ENCODE assay signal across 20 mouse cellular contexts in genomic region chr3:107230527-107230926, GRCm38 (mm10). TPM values are rescaled to one million over a fixed set of nuclear protein-coding genes. Genes with fewer than 3 reads are reported as not detected.
DNase-seq lines count a peak whose midpoint lies in the region; ATAC-seq lines count a peak whose summit lies in the region.
"Had no signal": no experiment of that assay in that cellular context is flagged by ENCODE, and none has a peak within 500 bp of the region (broad histone marks: within the 10 kb centered on the region; RNA-seq: fewer than 3 reads in every experiment).

TSS of gene A630076J17Rik (plus strand) at chr3:107230614.

- H3K9ac ChIP-seq in heart, embryonic 13.5 days, result no peak within 1 kb of the TSS
- 0 out of 2 replicates have a peak within 1 kb of the TSS, but pooled peaks have one; percentile 13 for H3K9ac ChIP-seq in limb, embryonic 13.5 days
- H3K9ac ChIP-seq in intestine, embryonic 14.5 days (ENCODE audit: low read length), result no peak within 1 kb of the TSS
- no peak within 1 kb of the TSS for H3K9ac ChIP-seq in stomach, embryonic 14.5 days (replicated peaks; ENCODE audit: low read depth, low read length)
- H3K9ac ChIP-seq: embryonic facial prominence, embryonic 15.5 days; forebrain, postnatal 0 days; hindbrain, embryonic 12.5 days; lung, embryonic 14.5 days; neural tube, embryonic 12.5 days had no signal

- no peak within 1 kb of the TSS for H3K4me3 ChIP-seq in heart, embryonic 13.5 days
- H3K4me3 ChIP-seq in heart, embryonic 10.5 days, result no peak within 1 kb of the TSS
- no peak within 1 kb of the TSS for H3K4me3 ChIP-seq in limb, embryonic 13.5 days
- no peak within 1 kb of the TSS for H3K4me3 ChIP-seq in limb, embryonic 10.5 days
- no peak within 1 kb of the TSS for H3K4me3 ChIP-seq in intestine, embryonic 14.5 days (ENCODE audit: low read depth, low read length)
- no peak within 1 kb of the TSS for H3K4me3 ChIP-seq in stomach, embryonic 14.5 days (ENCODE audit: low read depth, low read length)
- H3K4me3 ChIP-seq: embryonic facial prominence, embryonic 15.5 days; hindbrain, embryonic 12.5 days; midbrain, embryonic 10.5 days; neural tube, embryonic 12.5 days had no signal

- no peaks in the 10 kb centered on the region for H3K9me3 ChIP-seq in heart, embryonic 13.5 days
- H3K9me3 ChIP-seq in heart, embryonic 10.5 days, result no peaks in the 10 kb centered on the region
- no peaks in the 10 kb centered on the region for H3K9me3 ChIP-seq in limb, embryonic 13.5 days
- no peaks in the 10 kb centered on the region for H3K9me3 ChIP-seq in limb, embryonic 10.5 days (replicated peaks)
- no peaks in the 10 kb centered on the region for H3K9me3 ChIP-seq in intestine, embryonic 14.5 days (ENCODE audit: control insufficient read depth, low read length)
- no peaks in the 10 kb centered on the region for H3K9me3 ChIP-seq in stomach, embryonic 14.5 days (ENCODE audit: control insufficient read depth, low read depth, low read length)
- H3K9me3 ChIP-seq: embryonic facial prominence, embryonic 15.5 days; hindbrain, embryonic 12.5 days; midbrain, embryonic 10.5 days; neural tube, embryonic 12.5 days had no signal

- peaks cover 12% of the 10 kb centered on the region for H3K4me1 ChIP-seq in heart, embryonic 13.5 days
- peaks cover 3% of the 10 kb centered on the region; the same call in 1 of the 2 replicates for H3K4me1 ChIP-seq in heart, embryonic 10.5 days
- H3K4me1 ChIP-seq in limb, embryonic 13.5 days, result 0 out of 2 replicates have a peak, but pooled peaks cover 5% of the 10 kb centered on the region
- H3K4me1 ChIP-seq in limb, embryonic 10.5 days, result no peaks in the 10 kb centered on the region
- peaks cover 7% of the 10 kb centered on the region for H3K4me1 ChIP-seq in intestine, embryonic 14.5 days (replicated peaks; ENCODE audit: control insufficient read depth, insufficient read depth, low read length)
- H3K4me1 ChIP-seq in stomach, embryonic 14.5 days (ENCODE audit: control insufficient read depth, insufficient read depth, low read length), result 0 out of 2 replicates have a peak, but pooled peaks cover 11% of the 10 kb centered on the region
- H3K4me1 ChIP-seq: hindbrain, embryonic 12.5 days; neural tube, embryonic 12.5 days had no signal

- no peak for ATAC-seq in heart, embryonic 13.5 days (ENCODE audit: extremely low read depth, insufficient number of reproducible peaks, low FRiP score, low TSS enrichment)
- ATAC-seq in limb, embryonic 13.5 days (ENCODE audit: low FRiP score, low read depth), result no peak
- peak; percentile 71 for ATAC-seq in intestine, embryonic 14.5 days (replicated peaks; ENCODE audit: low FRiP score, low TSS enrichment, low read depth)
- ATAC-seq in stomach, embryonic 14.5 days (ENCODE audit: insufficient number of reproducible peaks, insufficient read depth, low FRiP score, low read depth), result no peak
- ATAC-seq: forebrain, postnatal 0 days had no signal

- 32% methylated on average over 1 of the region's 1 CpGs for WGBS in heart, embryonic 13.5 days
- 55% methylated on average over 1 of the region's 1 CpGs for WGBS in heart, embryonic 10.5 days
- 43% methylated on average over 1 of the region's 1 CpGs for WGBS in limb, embryonic 13.5 days
- WGBS in limb, embryonic 10.5 days, result 52% methylated on average over 1 of the region's 1 CpGs
- WGBS in intestine, embryonic 14.5 days, result 21% methylated on average over 1 of the region's 1 CpGs
- 13% methylated on average over 1 of the region's 1 CpGs for WGBS in stomach, embryonic 14.5 days

- DNase-seq in heart, embryonic 10.5 days (ENCODE audit: low spot score), result no peak
- no peak for DNase-seq in limb, embryonic 10.5 days (ENCODE audit: low spot score)
- no peak for DNase-seq in intestine, embryonic 14.5 days (ENCODE audit: low spot score)
- DNase-seq in frontal cortex, postnatal 10 days (ENCODE audit: low spot score in 2 of 2), result no peak
- DNase-seq in right cerebral cortex, postnatal 25 days, result no peak
- DNase-seq: adrenal gland, postnatal 14 days; cerebellum, adult 2 months; cerebellum, postnatal 36 days; forebrain, postnatal 0 days; spleen, adult 18-20 months had no signal

- H3K27me3 ChIP-seq in heart, embryonic 13.5 days (replicated peaks), result peaks cover 27% of the 10 kb centered on the region
- peaks cover 20% of the 10 kb centered on the region for H3K27me3 ChIP-seq in heart, embryonic 10.5 days (ENCODE audit: insufficient read depth, poor library complexity, severe bottlenecking)
- H3K27me3 ChIP-seq in limb, embryonic 13.5 days, result no peaks in the 10 kb centered on the region; the same call in 1 of the 2 replicates
- H3K27me3 ChIP-seq in limb, embryonic 10.5 days (ENCODE audit: low read depth, poor library complexity, severe bottlenecking), result no peaks in the 10 kb centered on the region
- H3K27me3 ChIP-seq in intestine, embryonic 14.5 days (replicated peaks; ENCODE audit: control insufficient read depth, insufficient read depth, low read length), result no peaks in the 10 kb centered on the region
- H3K27me3 ChIP-seq in stomach, embryonic 14.5 days (ENCODE audit: control insufficient read depth, insufficient read depth, low read length), result no peaks in the 10 kb centered on the region
- H3K27me3 ChIP-seq: embryonic facial prominence, embryonic 15.5 days; hindbrain, embryonic 12.5 days; neural tube, embryonic 12.5 days had no signal

- H3K27ac ChIP-seq in heart, embryonic 13.5 days (replicated peaks), result peak within 1 kb of the TSS; percentile 28; the same call in 1 of the 2 replicates
- no peak within 1 kb of the TSS for H3K27ac ChIP-seq in heart, embryonic 10.5 days
- no peak within 1 kb of the TSS for H3K27ac ChIP-seq in limb, embryonic 13.5 days
- no peak within 1 kb of the TSS for H3K27ac ChIP-seq in limb, embryonic 10.5 days
- no peak within 1 kb of the TSS for H3K27ac ChIP-seq in intestine, embryonic 14.5 days (ENCODE audit: low read depth)
- H3K27ac ChIP-seq in stomach, embryonic 14.5 days (ENCODE audit: low read length), result peak within 1 kb of the TSS; percentile 15; the same call in 1 of the 2 replicates
- H3K27ac ChIP-seq: embryonic facial prominence, embryonic 15.5 days; hindbrain, embryonic 12.5 days; macrophage; midbrain, embryonic 10.5 days; neural tube, embryonic 12.5 days had no signal

- no peaks in the 10 kb centered on the region for H3K36me3 ChIP-seq in heart, embryonic 13.5 days
- no peaks in the 10 kb centered on the region for H3K36me3 ChIP-seq in heart, embryonic 10.5 days
- no peaks in the 10 kb centered on the region for H3K36me3 ChIP-seq in limb, embryonic 13.5 days
- H3K36me3 ChIP-seq in limb, embryonic 10.5 days, result no peaks in the 10 kb centered on the region
- H3K36me3 ChIP-seq in intestine, embryonic 14.5 days (ENCODE audit: control insufficient read depth, insufficient read depth, low read length), result no peaks in the 10 kb centered on the region
- no peaks in the 10 kb centered on the region for H3K36me3 ChIP-seq in stomach, embryonic 14.5 days (ENCODE audit: control insufficient read depth, insufficient read depth, low read length)
- H3K36me3 ChIP-seq: embryonic facial prominence, embryonic 15.5 days; hindbrain, embryonic 12.5 days; midbrain, embryonic 10.5 days; neural tube, embryonic 12.5 days had no signal

- H3K4me2 ChIP-seq in heart, embryonic 13.5 days, result no peak within 1 kb of the TSS
- no peak within 1 kb of the TSS for H3K4me2 ChIP-seq in limb, embryonic 13.5 days (replicated peaks)
- H3K4me2 ChIP-seq in intestine, embryonic 14.5 days (ENCODE audit: low read length), result no peak within 1 kb of the TSS
- H3K4me2 ChIP-seq in stomach, embryonic 14.5 days (replicated peaks; ENCODE audit: low read depth, low read length), result no peak within 1 kb of the TSS
- H3K4me2 ChIP-seq: hindbrain, embryonic 12.5 days; lung, embryonic 14.5 days; neural tube, embryonic 12.5 days had no signal

RNA-seq across cellular contexts. Expression of gene A630076J17Rik, which starts in this region (rescaled TPM):
- polyA plus RNA-seq in heart, embryonic 13.5 days (2015; fragmentation: Nextera tagmentation; extraction: Ambion mirVana), result not detected in 2 replicates
- not detected in 2 replicates for polyA plus RNA-seq in heart, embryonic 10.5 days (2016; fragmentation: Nextera tagmentation; extraction: Ambion mirVana)
- polyA plus RNA-seq in limb, embryonic 13.5 days (2015; fragmentation: Nextera tagmentation; extraction: Ambion mirVana), result not detected in 2 replicates
- not detected in 2 replicates for polyA plus RNA-seq in limb, embryonic 10.5 days (2016; fragmentation: Nextera tagmentation; extraction: Ambion mirVana)
- not detected in 2 replicates for polyA plus RNA-seq in intestine, embryonic 14.5 days (2014; fragmentation: Nextera tagmentation; extraction: Ambion mirVana)
- 1.2 and 1.3 TPM in 2 replicates for polyA plus RNA-seq in stomach, embryonic 14.5 days (2014; fragmentation: Nextera tagmentation; extraction: Ambion mirVana)
- polyA plus RNA-seq: cerebellum, adult 2 months; embryonic facial prominence, embryonic 15.5 days; forebrain, postnatal 0 days; hindbrain, embryonic 12.5 days; limb, embryonic 14.5 days; macrophage; midbrain, embryonic 10.5 days; neural tube, embryonic 12.5 days had no signal

Comparison
In these comparisons a context has a peak if more than half of its experiments do, and no peak if none do; other contexts are left out.
1. H3K27ac ChIP-seq: peak in heart, embryonic 13.5 days (single experiment) and stomach, embryonic 14.5 days (single experiment); none in heart, embryonic 10.5 days (single experiment), limb, embryonic 13.5 days (single experiment), limb, embryonic 10.5 days (single experiment) and intestine, embryonic 14.5 days (single experiment).
2. Peak in ATAC-seq in intestine, embryonic 14.5 days; RNA of the gene not detected or under 1 TPM.